ENCODE assay signal across 15 mouse cellular contexts in genomic region chr2:6083696-6084095, GRCm38 (mm10). TPM values are rescaled to one million over a fixed set of nuclear protein-coding genes. Genes with fewer than 3 reads are reported as not detected.
DNase-seq lines count a peak whose midpoint lies in the region.
"Had no signal": no experiment of that assay in that cellular context is flagged by ENCODE, and none has a peak within 500 bp of the region (broad histone marks: within the 10 kb centered on the region; RNA-seq: fewer than 3 reads in every experiment).

No protein-coding gene starts in this region.

- DNase-seq in adrenal gland, adult 8-10 months, result peak; percentile 46
- DNase-seq in adrenal gland, adult 18-20 months (ENCODE audit: low spot score in 2 of 2), result no peak
- peak; percentile 2 for DNase-seq in ovary, postnatal 36 days (ENCODE audit: low spot score)
- DNase-seq in ovary, postnatal 14 days (ENCODE audit: low spot score), result no peak
- peak; percentile 61 for DNase-seq in lung, postnatal 10 days
- no peak for DNase-seq in embryo, embryonic 9.5 days (ENCODE audit: extremely low spot score)
- no peak for DNase-seq in gastrocnemius, postnatal 10 days
- DNase-seq in urinary bladder, postnatal 4 days (ENCODE audit: low spot score in 2 of 2), result no peak
- DNase-seq: cerebellum, adult 2 months; gastrocnemius, postnatal 25 days; heart, postnatal 10 days; kidney, adult 8-10 months; kidney, postnatal 14 days; layer of hippocampus, postnatal 36 days; right cerebral cortex, postnatal 4 days had no signal

RNA-seq across cellular contexts. Expression of gene Proser2, which starts 46.3 kb away (rescaled TPM):
- total RNA-seq in adrenal gland, adult 8-10 months (2022), result 10 to 100 TPM; 15.6 to 19.0 (median 17.1) TPM
- total RNA-seq in adrenal gland, adult 18-20 months (2021), result 10 to 100 TPM; 14.0 to 21.6 TPM
- total RNA-seq in gastrocnemius, postnatal 10 days (2021), result 1 to 10 TPM; 4.0 to 4.4 TPM

Comparison
In these comparisons a context has a peak if more than half of its experiments do, and no peak if none do; other contexts are left out.
1. DNase-seq: peak in adrenal gland, adult 8-10 months (single experiment), ovary, postnatal 36 days (single experiment) and lung, postnatal 10 days (single experiment); none in adrenal gland, adult 18-20 months (0 of 2), ovary, postnatal 14 days (single experiment), embryo, embryonic 9.5 days (single experiment), gastrocnemius, postnatal 10 days (single experiment) and urinary bladder, postnatal 4 days (0 of 2).